Mouse (Mus musculus) lung, adult 2 months (tissue): ENCODE data around the gene Gm28053.

Experiments used
- CTCF ChIP-seq: fragments of 200-500 bp; IDR thresholded peaks from 2 replicates; pipeline ENCODE4 v1.5.1; 2011; ENCODE audit warnings: mild to moderate bottlenecking, low read length, control low read depth; ENCODE audit not compliant: insufficient read depth
- POLR2A ChIP-seq: fragments of 200-500 bp; IDR thresholded peaks from 2 replicates; pipeline ENCODE4 v1.6.1; 2011; ENCODE audit warnings: low read depth, mild to moderate bottlenecking, control low read depth, low read length, borderline replicate concordance; ENCODE audit errors: extremely low read depth

GRCm38 (mm10) chr6:48669446-48669969 lies 48.9 kb upstream of the Gm28053 start:
- no peak for TF ChIP-seq POLR2A
- no peak for TF ChIP-seq CTCF
